Mouse (Mus musculus) CH12.LX (cell line): Measurements from ENCODE around the gene Hmgcl.
A peak's percentile ranks its signal among the peaks of the same experiment; 100 is the strongest.

Source experiments
- BHLHE40 ChIP-seq: IDR thresholded peaks from 2 replicates; pipeline ENCODE4 v1.6.1; 2011; ENCODE audit warnings: mild to moderate bottlenecking, low read depth, low read length, improper control_type of control experiment
- CTCF ChIP-seq, 2 experiments: IDR thresholded peaks in 1 of 2; conservative IDR thresholded peaks in 1 of 2; 2 replicates each; pipeline ENCODE4 v1.5.1; 2011 to 2012; ENCODE audit warnings: low read depth in 2 of 2, low read length in 2 of 2, improper control_type of control experiment in 1 of 2, inconsistent platforms in 1 of 2, mild to moderate bottlenecking in 1 of 2, moderate library complexity in 1 of 2
- EP300 ChIP-seq: IDR thresholded peaks from 2 replicates; pipeline ENCODE4 v1.6.1; 2011; ENCODE audit warnings: low read length, improper control_type of control experiment
- JUND ChIP-seq: conservative IDR thresholded peaks from 2 replicates; pipeline ENCODE4 v1.6.1; 2011; ENCODE audit warnings: low read depth, low read length, improper control_type of control experiment
- MAZ ChIP-seq: IDR thresholded peaks from 2 replicates; pipeline ENCODE4 v1.6.1; 2012; ENCODE audit warnings: low read depth, mild to moderate bottlenecking, inconsistent platforms, low read length, improper control_type of control experiment, moderate library complexity
- POLR2A ChIP-seq: IDR thresholded peaks from 2 replicates; pipeline ENCODE4 v1.6.1; 2011; ENCODE audit warnings: low read depth, mild to moderate bottlenecking, improper control_type of control experiment, low read length
- RAD21 ChIP-seq: IDR thresholded peaks from 2 replicates; pipeline ENCODE4 v1.6.1; 2011; ENCODE audit warnings: low read depth, mild to moderate bottlenecking, low read length, improper control_type of control experiment, moderate library complexity
- RCOR1 ChIP-seq: conservative IDR thresholded peaks from 2 replicates; pipeline ENCODE4 v1.6.1; 2012; ENCODE audit warnings: low read depth, mild to moderate bottlenecking, inconsistent platforms, low read length, improper control_type of control experiment
- USF1 ChIP-seq: IDR thresholded peaks from 2 replicates; pipeline ENCODE4 v1.6.1; 2014; ENCODE audit warnings: low read depth, mild to moderate bottlenecking, inconsistent platforms, low read length, improper control_type of control experiment
- ZMIZ1 ChIP-seq: IDR thresholded peaks from 2 replicates; pipeline ENCODE4 v1.6.1; 2012; ENCODE audit warnings: low read depth, mild to moderate bottlenecking, inconsistent platforms, low read length, improper control_type of control experiment

GRCm38 (mm10) chr4:135931832-135932231, 14.4 kb upstream of the Hmgcl start:
- TF ChIP-seq CTCF (conservative IDR thresholded peaks at IDR 0.05 in 1 of 2, IDR thresholded peaks at IDR 0.05 in 1 of 2; ENCODE audit: low read depth in 2 of 2, low read length in 2 of 2) (peak; percentile 59 to 82), BHLHE40 (no peak), ZMIZ1 (no peak), JUND (no peak), EP300 (no peak), USF1 (no peak), POLR2A (no peak), RCOR1 (no peak), RAD21 (peak; percentile 82), MAZ (no peak)
